Mouse (Mus musculus): ENCODE measurements around the gene Bak1. TPM values are rescaled to one million over a fixed set of nuclear protein-coding genes. Genes with fewer than 3 reads are reported as not detected.

Bak1 gene
- polyA plus RNA-seq, 1 experiment from 2014 or later, result 5.8 TPM

GRCm38 (mm10) chr17:26985503-26986179, 43.2 kb downstream of the Bak1 start:
- no peak for DNase-seq (ENCODE audit: low spot score)

- DNase-seq (ENCODE audit: low spot score), result no peak
Observed at GRCm38 (mm10) chr17:26983382-26983781, 45.4 kb downstream of the Bak1 start.

GRCm38 (mm10) chr17:26981050-26981449, 47.8 kb downstream of the Bak1 start:
- DNase-seq (ENCODE audit: low spot score), result peak; percentile 80

- no peak for DNase-seq (ENCODE audit: low spot score)
Observed at GRCm38 (mm10) chr17:26979426-26979825, 49.4 kb downstream of the Bak1 start.

- peak; percentile 28 for DNase-seq (ENCODE audit: low spot score)
Observed at GRCm38 (mm10) chr17:26977354-26977753, 51.5 kb downstream of the Bak1 start.

GRCm38 (mm10) chr17:26975415-26975814, 53.4 kb downstream of the Bak1 start:
- DNase-seq (ENCODE audit: low spot score), result peak; percentile 12

- DNase-seq (ENCODE audit: low spot score), result no peak
Observed at GRCm38 (mm10) chr17:26974547-26974946, 54.3 kb downstream of the Bak1 start.

GRCm38 (mm10) chr17:26972703-26973574, 55.9 kb downstream of the Bak1 start, which contains the start of gene Zbtb9:
Gene Zbtb9 (plus strand): TSS chr17:26973167.
- DNase-seq (ENCODE audit: low spot score), result peak; percentile 97

- DNase-seq (ENCODE audit: low spot score), result no peak
Observed at GRCm38 (mm10) chr17:26972107-26972506, 56.7 kb downstream of the Bak1 start.

- DNase-seq (ENCODE audit: low spot score), result no peak
Observed at GRCm38 (mm10) chr17:26971247-26971905, 57.4 kb downstream of the Bak1 start.

GRCm38 (mm10) chr17:26970221-26970620, 58.6 kb downstream of the Bak1 start:
- DNase-seq (ENCODE audit: low spot score), result no peak

Other genes with a start within 250 kb of the Bak1 start
- gene Bnip1, start 247.9 kb downstream of the Bak1 start, polyA plus RNA-seq (2015; fragmentation: Nextera tagmentation; extraction: Ambion mirVana), result 41.1 and 41.6 TPM in 2 replicates
- gene Nkx2-5, start 184.0 kb downstream of the Bak1 start, polyA plus RNA-seq (2015; fragmentation: Nextera tagmentation; extraction: Ambion mirVana), result not detected in 2 replicates
- 4.2 and 5.8 TPM in 2 replicates for gene Kifc5b, start 111.9 kb downstream of the Bak1 start, polyA plus RNA-seq (2015; fragmentation: Nextera tagmentation; extraction: Ambion mirVana)
- 8.5 and 9.3 TPM in 2 replicates for gene Phf1, start 96.0 kb downstream of the Bak1 start, polyA plus RNA-seq (2015; fragmentation: Nextera tagmentation; extraction: Ambion mirVana)
- gene Cuta, start 89.4 kb downstream of the Bak1 start, polyA plus RNA-seq (2015; fragmentation: Nextera tagmentation; extraction: Ambion mirVana), result 237 and 241 TPM in 2 replicates
- 0.21 TPM in 2 replicates for gene Syngap1, start 87.8 kb downstream of the Bak1 start, polyA plus RNA-seq (2015; fragmentation: Nextera tagmentation; extraction: Ambion mirVana)
- gene Zbtb9, start 55.8 kb downstream of the Bak1 start, polyA plus RNA-seq (2015; fragmentation: Nextera tagmentation; extraction: Ambion mirVana), result 21.1 and 24.0 TPM in 2 replicates
- gene Itpr3, start 28.3 kb upstream of the Bak1 start, polyA plus RNA-seq (2015; fragmentation: Nextera tagmentation; extraction: Ambion mirVana), result 4.5 and 4.9 TPM in 2 replicates
- 266 and 304 TPM in 2 replicates for gene Uqcc2, start 104.9 kb upstream of the Bak1 start, polyA plus RNA-seq (2015; fragmentation: Nextera tagmentation; extraction: Ambion mirVana)
- gene Ip6k3, start 138.8 kb upstream of the Bak1 start, polyA plus RNA-seq (2015; fragmentation: Nextera tagmentation; extraction: Ambion mirVana), result 0.46 and 0.49 TPM in 2 replicates
- gene Lemd2, start 175.5 kb upstream of the Bak1 start, polyA plus RNA-seq (2015; fragmentation: Nextera tagmentation; extraction: Ambion mirVana), result 11.1 and 13.8 TPM in 2 replicates

Data from thymus, postnatal 0 days (tissue).